Comparison of ENCODE assay signal across 29 mouse cellular contexts in genomic region chr8:91212948-91213347, GRCm38 (mm10).
"Had no signal": no experiment of that assay in that cellular context is flagged by ENCODE, and none has a peak within 500 bp of the region (broad histone marks: within the 10 kb centered on the region; RNA-seq: fewer than 3 reads in every experiment).

No protein-coding gene starts in this region.

- H3K9ac ChIP-seq: limb, embryonic 12.5 days; limb, embryonic 13.5 days; limb, embryonic 15.5 days; liver, embryonic 12.5 days; liver, embryonic 13.5 days; liver, embryonic 14.5 days; liver, embryonic 15.5 days; liver, postnatal 0 days; midbrain, embryonic 12.5 days; midbrain, embryonic 13.5 days; midbrain, embryonic 15.5 days; neural tube, embryonic 12.5 days; neural tube, embryonic 13.5 days had no signal

- ATAC-seq: liver, embryonic 12.5 days; liver, postnatal 0 days; lung, postnatal 0 days; midbrain, embryonic 13.5 days; midbrain, embryonic 15.5 days; midbrain, embryonic 16.5 days had no signal

- H3K36me3 ChIP-seq: limb, embryonic 10.5 days; limb, embryonic 12.5 days; limb, embryonic 15.5 days; liver, embryonic 12.5 days; liver, embryonic 13.5 days; liver, embryonic 15.5 days; midbrain, embryonic 13.5 days; midbrain, embryonic 15.5 days; neural tube, embryonic 12.5 days; neural tube, embryonic 13.5 days had no signal

- H3K4me1 ChIP-seq: limb, embryonic 10.5 days; limb, embryonic 12.5 days; limb, embryonic 13.5 days; liver, embryonic 13.5 days; liver, embryonic 15.5 days; megakaryocyte, embryonic 14.5 days; midbrain, embryonic 12.5 days; midbrain, embryonic 15.5 days; neural tube, embryonic 12.5 days had no signal

- H3K9me3 ChIP-seq: limb, embryonic 10.5 days; limb, embryonic 12.5 days; limb, embryonic 13.5 days; limb, embryonic 15.5 days; liver, embryonic 12.5 days; liver, embryonic 13.5 days; liver, embryonic 15.5 days; megakaryocyte, embryonic 14.5 days; midbrain, embryonic 12.5 days; midbrain, embryonic 13.5 days; midbrain, embryonic 15.5 days; neural tube, embryonic 12.5 days; neural tube, embryonic 13.5 days had no signal

- H3K4me2 ChIP-seq: limb, embryonic 12.5 days; limb, embryonic 13.5 days; limb, embryonic 15.5 days; liver, embryonic 11.5 days; liver, embryonic 12.5 days; liver, embryonic 13.5 days; liver, embryonic 15.5 days; midbrain, embryonic 12.5 days; midbrain, embryonic 13.5 days; midbrain, embryonic 15.5 days; neural tube, embryonic 12.5 days; neural tube, embryonic 13.5 days had no signal

- H3K27ac ChIP-seq: left cerebral cortex, adult 2 months; limb, embryonic 10.5 days; limb, embryonic 12.5 days; limb, embryonic 13.5 days; limb, embryonic 15.5 days; liver, embryonic 12.5 days; liver, embryonic 13.5 days; liver, embryonic 14.5 days; liver, embryonic 15.5 days; macrophage; midbrain, embryonic 12.5 days; midbrain, embryonic 13.5 days; midbrain, embryonic 15.5 days; neural tube, embryonic 12.5 days; neural tube, embryonic 13.5 days had no signal

- DNase-seq: layer of hippocampus, postnatal 36 days; left cerebral cortex, postnatal 4 days; liver; liver, embryonic 13.5 days; liver, postnatal 0 days; lung, adult 18-20 months; lung, postnatal 10 days; lung, postnatal 36 days; lung, postnatal 4 days; midbrain, embryonic 14.5 days had no signal

- H3K27me3 ChIP-seq: limb, embryonic 12.5 days; limb, embryonic 13.5 days; limb, embryonic 15.5 days; liver, embryonic 12.5 days; liver, embryonic 13.5 days; liver, embryonic 15.5 days; megakaryocyte, embryonic 14.5 days; midbrain, embryonic 12.5 days; midbrain, embryonic 13.5 days; midbrain, embryonic 15.5 days; neural tube, embryonic 12.5 days; neural tube, embryonic 13.5 days had no signal

- H3K4me3 ChIP-seq: left cerebral cortex, adult 2 months; limb, embryonic 10.5 days; limb, embryonic 12.5 days; limb, embryonic 13.5 days; limb, embryonic 15.5 days; liver, embryonic 12.5 days; liver, embryonic 13.5 days; liver, embryonic 15.5 days; megakaryocyte, embryonic 14.5 days; midbrain, embryonic 12.5 days; midbrain, embryonic 13.5 days; midbrain, embryonic 15.5 days; myocyte; neural tube, embryonic 12.5 days; neural tube, embryonic 13.5 days had no signal
